Mouse (Mus musculus): ENCODE measurements around the gene Rtraf. TPM values are rescaled to one million over a fixed set of nuclear protein-coding genes. Genes with fewer than 3 reads are reported as not detected.
A peak's percentile ranks its signal among the peaks of the same experiment; 100 is the strongest.

Gene Rtraf
- total and polyA plus RNA-seq, 3 experiments = 115 to 216 (median 163) TPM

DNA sequence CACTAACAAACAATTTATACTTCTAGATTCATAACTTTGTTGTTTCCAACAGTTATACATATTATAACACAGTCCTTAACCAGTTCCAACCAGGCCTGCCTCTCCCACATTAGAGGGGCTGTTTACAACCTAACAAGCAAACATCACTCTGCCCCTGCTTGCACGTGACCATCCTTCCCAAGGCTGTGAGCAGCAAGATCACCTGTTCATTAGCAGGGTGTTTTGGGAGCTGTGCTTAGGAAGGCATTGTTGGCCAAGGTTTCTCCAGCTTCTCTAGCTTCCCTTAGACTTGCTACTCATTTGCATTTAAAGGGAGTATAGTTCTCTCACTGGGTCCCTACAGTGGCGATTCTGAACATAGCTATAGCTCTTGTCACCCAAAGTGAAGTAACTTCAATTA, 34.7 kb upstream of the Rtraf start:
- Histone ChIP-seq H3K4me2 (ENCODE audit: insufficient read depth, low read depth, poor library complexity, severe bottlenecking) (no peak overlapping the region), H3K9me3 (replicated peaks; ENCODE audit: low read length) (peaks cover 5% of the 10 kb centered on the region), H3K79me2 (replicated peaks; ENCODE audit: control insufficient read depth, extremely low read depth, insufficient read depth, poor library complexity, severe bottlenecking) (no peaks in the 10 kb centered on the region), H3K4me1 (ENCODE audit: control insufficient read depth in 1 of 2, insufficient read depth in 2 of 2) (peaks cover 3 to 19% of the 10 kb centered on the region in 2 experiments), H3K27ac (ENCODE audit: insufficient read depth, low read depth) (no peak overlapping the region), H3K9ac (ENCODE audit: insufficient read depth, low read depth) (no peak overlapping the region), H3K4me3 (replicated peaks in 1 of 3; ENCODE audit: low read depth in 2 of 3, low read length in 2 of 3, poor library complexity in 1 of 3) (no peak overlapping the region), H3K36me3 (replicated peaks in 1 of 2; ENCODE audit: control insufficient read depth in 1 of 2, insufficient read depth in 1 of 2, low read length in 1 of 2) (no peaks in the 10 kb centered on the region), H3K27me3 (replicated peaks) (no peaks in the 10 kb centered on the region)
- in situ Hi-C loops (cut with MboI; ENCODE audit: low pct_ligation_motif_present, low pct_unique_long_range_greater_than_20kb, low sequenced_read_pairs) (no loop called here), dilution Hi-C loops (cut with MboI; ENCODE audit: extremely low pct_ligation_motif_present, extremely low pct_unique_long_range_greater_than_20kb, low sequenced_read_pairs) (no loop called here)
- TF ChIP-seq IRF4 (IDR thresholded peaks at IDR 0.05; ENCODE audit: low read depth, low read length) (no peak), BHLHE40 (IDR thresholded peaks at IDR 0.05; ENCODE audit: low read depth, low read length) (0 out of 2 replicates have a peak, but pooled peaks have one; percentile 11)
- no peak for DNase-seq (ENCODE audit: extremely low read depth)

DNA sequence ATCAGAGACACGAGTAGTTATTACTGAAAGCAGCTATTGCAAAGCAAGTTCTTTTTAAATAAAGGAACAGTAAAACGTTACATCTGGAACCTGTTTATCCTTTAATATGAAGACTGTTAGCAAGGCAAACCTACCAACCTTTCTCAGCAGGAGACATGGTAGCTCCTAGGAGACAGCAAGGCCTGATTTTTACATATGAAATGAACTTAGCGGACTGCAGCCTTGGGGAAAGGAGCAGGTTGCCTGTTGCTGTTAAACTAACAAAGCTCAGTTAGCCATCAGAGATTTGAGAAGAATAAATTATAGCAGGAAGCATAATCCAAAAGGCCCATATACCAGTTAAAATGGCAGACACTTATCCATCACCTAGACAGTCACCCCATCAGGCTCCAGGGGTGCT, 29.8 kb upstream of the Rtraf start:
- peaks cover 3 to 11% of the 10 kb centered on the region in 2 experiments for H3K4me1 ChIP-seq (ENCODE audit: control insufficient read depth in 1 of 2, insufficient read depth in 2 of 2)
- no peak overlapping the region for H3K4me3 ChIP-seq (replicated peaks in 1 of 3; ENCODE audit: low read depth in 2 of 3, low read length in 2 of 3, poor library complexity in 1 of 3)
- no peak overlapping the region for H3K4me2 ChIP-seq (ENCODE audit: insufficient read depth, low read depth, poor library complexity, severe bottlenecking)
- in situ Hi-C loops (cut with MboI; ENCODE audit: low pct_ligation_motif_present, low pct_unique_long_range_greater_than_20kb, low sequenced_read_pairs) (no loop called here), dilution Hi-C loops (cut with MboI; ENCODE audit: extremely low pct_ligation_motif_present, extremely low pct_unique_long_range_greater_than_20kb, low sequenced_read_pairs) (no loop called here)
- H3K9me3 ChIP-seq (replicated peaks; ENCODE audit: low read length) = peaks cover 5% of the 10 kb centered on the region
- no peaks in the 10 kb centered on the region for H3K79me2 ChIP-seq (replicated peaks; ENCODE audit: control insufficient read depth, extremely low read depth, insufficient read depth, poor library complexity, severe bottlenecking)
- H3K27ac ChIP-seq (ENCODE audit: insufficient read depth, low read depth) = no peak overlapping the region
- no peak for TF ChIP-seq ZNF384 (IDR thresholded peaks at IDR 0.05; ENCODE audit: low read depth, low read length)
- no peak for TF ChIP-seq NELFE (IDR thresholded peaks at IDR 0.05; ENCODE audit: low read depth, low read length)
- TF ChIP-seq ETS1 (conservative IDR thresholded peaks at IDR 0.05; ENCODE audit: low read depth, low read length) = no peak
- no peak for TF ChIP-seq HCFC1 (IDR thresholded peaks at IDR 0.05; ENCODE audit: low read depth, low read length)
- TF ChIP-seq TBP (conservative IDR thresholded peaks at IDR 0.05; ENCODE audit: low read depth, low read length) = no peak
- no peak for TF ChIP-seq MAFK (IDR thresholded peaks at IDR 0.05; ENCODE audit: insufficient replicate concordance, low read length)
- no peak for TF ChIP-seq KAT2A (IDR thresholded peaks at IDR 0.05; ENCODE audit: insufficient replicate concordance, low read length)
- no peak for TF ChIP-seq MAX (IDR thresholded peaks at IDR 0.05; ENCODE audit: low read length)
- TF ChIP-seq ELF1 (IDR thresholded peaks at IDR 0.05; ENCODE audit: low read depth, low read length) = no peak
- no peak for TF ChIP-seq EP300 (IDR thresholded peaks at IDR 0.05; ENCODE audit: low read length)
- no peak for TF ChIP-seq NRF1 (IDR thresholded peaks at IDR 0.05; ENCODE audit: low read depth, low read length)
- no peak for TF ChIP-seq ZKSCAN1 (IDR thresholded peaks at IDR 0.05; ENCODE audit: borderline replicate concordance, low read depth, low read length)
- no peak for TF ChIP-seq UBTF (IDR thresholded peaks at IDR 0.05; ENCODE audit: low read depth, low read length)
- TF ChIP-seq SIN3A (IDR thresholded peaks at IDR 0.05; ENCODE audit: low read length) = no peak
- TF ChIP-seq JUN (IDR thresholded peaks at IDR 0.05; ENCODE audit: insufficient read depth, low read depth, low read length) = no peak
- TF ChIP-seq MAZ (IDR thresholded peaks at IDR 0.05; ENCODE audit: low read depth, low read length) = no peak
- no peak for TF ChIP-seq CHD2 (IDR thresholded peaks at IDR 0.05; ENCODE audit: low read length)
- no peak for TF ChIP-seq SMC3 (IDR thresholded peaks at IDR 0.05; ENCODE audit: low read depth, low read length)
- TF ChIP-seq MYC (IDR thresholded peaks at IDR 0.05; ENCODE audit: low read depth, low read length) = no peak
- no peak overlapping the region for H3K9ac ChIP-seq (ENCODE audit: insufficient read depth, low read depth)
- no peak for DNase-seq (ENCODE audit: extremely low read depth)
- H3K36me3 ChIP-seq (replicated peaks in 1 of 2; ENCODE audit: control insufficient read depth in 1 of 2, insufficient read depth in 1 of 2, low read length in 1 of 2) = no peaks in the 10 kb centered on the region
- H3K27me3 ChIP-seq (replicated peaks) = no peaks in the 10 kb centered on the region

Measured in CH12.LX (cell line).